Mouse (Mus musculus): Measurements from ENCODE around the gene Gjd2.

Gene Gjd2

DNA sequence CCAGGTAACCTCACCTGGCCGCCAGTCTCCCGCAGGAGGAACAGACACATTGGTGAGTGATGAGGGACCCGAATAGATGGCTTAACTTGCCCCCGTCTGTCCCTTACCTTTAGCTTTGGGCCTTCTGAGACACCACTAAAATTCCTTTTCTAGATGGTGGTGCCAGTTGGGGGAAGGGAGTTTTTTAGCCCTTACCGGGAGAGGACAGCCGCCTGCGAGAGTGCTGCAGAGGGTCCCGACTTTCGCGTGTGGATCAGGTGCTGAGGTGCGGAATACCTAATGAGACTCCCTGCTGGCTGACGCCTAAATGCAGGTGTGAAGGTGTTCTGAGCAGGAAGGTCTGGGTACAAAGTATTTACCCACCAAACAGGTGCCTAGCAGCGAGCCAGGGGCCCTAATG is 427 bp upstream of the Gjd2 start:
- no peak for DNase-seq (ENCODE audit: low spot score in 2 of 2)

GRCm38 (mm10) chr2:114012749-114013211 is 639 bp downstream of the Gjd2 start:
- DNase-seq (ENCODE audit: low spot score in 2 of 2) = no peak

DNA sequence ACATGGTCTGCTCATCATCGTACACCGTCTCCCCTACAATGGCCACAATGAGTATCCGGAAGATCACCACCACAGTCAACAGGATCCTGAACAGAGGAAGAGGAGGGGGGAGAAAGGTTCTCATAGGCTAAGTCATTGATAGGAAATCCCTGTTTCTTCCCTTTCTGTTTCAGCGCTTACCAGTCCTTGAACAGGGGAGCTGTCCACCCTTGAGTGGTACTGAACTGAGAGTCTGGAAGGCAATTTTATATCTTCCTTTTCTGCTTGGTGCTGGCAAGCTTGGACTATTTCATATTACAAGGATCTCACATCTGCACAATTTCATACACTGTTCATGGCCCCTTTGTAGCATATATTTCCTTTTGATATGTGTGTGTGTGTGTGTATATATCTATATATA is 1.6 kb downstream of the Gjd2 start:
- DNase-seq (ENCODE audit: low spot score in 2 of 2) = no peak

DNA sequence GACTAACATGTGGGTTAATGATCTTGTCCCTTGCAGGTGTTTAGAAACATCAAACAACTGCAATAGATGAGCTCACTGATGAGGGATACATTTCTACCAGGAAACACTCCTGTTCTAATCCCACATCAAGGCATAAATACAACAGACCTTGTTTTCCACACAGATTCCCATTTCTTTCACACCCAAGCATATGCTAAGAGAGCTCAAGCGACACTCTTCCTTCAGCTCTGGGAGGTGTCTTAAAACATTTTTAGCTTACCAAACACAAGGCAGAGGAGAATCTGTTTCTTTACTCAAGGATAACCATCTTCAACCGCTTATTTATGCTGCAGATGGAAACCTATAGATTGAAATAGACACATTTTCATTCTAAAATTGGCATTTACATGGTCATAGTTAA is 5.1 kb downstream of the Gjd2 start:
- DNase-seq (ENCODE audit: low spot score in 2 of 2) = no peak

GRCm38 (mm10) chr2:113997484-113997883 is 15.9 kb downstream of the Gjd2 start:
- no peak for DNase-seq (ENCODE audit: low spot score in 2 of 2)

- DNase-seq (ENCODE audit: low spot score in 2 of 2) = no peak
Observed at GRCm38 (mm10) chr2:113996930-113997329, 16.5 kb downstream of the Gjd2 start.

DNA sequence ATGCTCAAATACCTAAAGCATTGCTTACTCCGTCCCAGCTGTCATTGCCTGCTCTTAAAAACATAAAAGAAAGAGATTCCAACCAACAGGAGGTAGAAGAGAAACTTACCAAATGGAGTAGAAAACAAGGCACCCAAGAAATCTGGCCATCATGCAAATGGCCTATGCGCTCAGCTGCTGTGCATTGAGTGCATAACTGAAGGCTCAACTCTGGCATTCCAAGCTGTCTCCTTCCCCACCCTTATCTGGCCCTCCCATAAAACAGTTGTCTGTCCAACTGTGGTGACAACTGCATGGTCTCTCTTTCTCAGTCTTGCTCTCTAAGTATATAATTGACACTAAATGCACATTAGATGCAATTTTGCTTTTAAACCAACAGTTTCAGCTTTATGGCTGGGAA is 28.5 kb downstream of the Gjd2 start:
- DNase-seq (ENCODE audit: low spot score in 2 of 2) = no peak

DNA sequence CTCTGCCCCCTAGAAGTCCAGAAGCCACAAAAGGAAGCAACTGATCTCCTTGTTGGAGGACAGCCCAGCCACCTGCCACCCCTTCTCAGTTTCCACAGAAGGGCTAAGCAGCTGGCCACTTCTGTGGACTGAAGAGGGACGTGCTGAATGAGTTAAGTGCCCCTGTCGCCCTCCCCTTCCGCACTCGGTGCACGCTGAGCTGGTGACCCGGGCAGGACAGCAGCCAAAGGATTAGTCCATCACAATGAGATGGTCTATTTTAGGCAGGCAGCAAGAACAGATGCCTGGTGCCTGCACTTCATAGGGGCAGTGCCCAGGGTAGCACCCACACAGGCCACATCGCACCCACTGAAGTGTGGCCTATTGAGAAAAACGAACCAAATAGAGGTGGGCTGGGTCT is 32.8 kb downstream of the Gjd2 start:
- no peak for DNase-seq (ENCODE audit: low spot score in 2 of 2)

DNA sequence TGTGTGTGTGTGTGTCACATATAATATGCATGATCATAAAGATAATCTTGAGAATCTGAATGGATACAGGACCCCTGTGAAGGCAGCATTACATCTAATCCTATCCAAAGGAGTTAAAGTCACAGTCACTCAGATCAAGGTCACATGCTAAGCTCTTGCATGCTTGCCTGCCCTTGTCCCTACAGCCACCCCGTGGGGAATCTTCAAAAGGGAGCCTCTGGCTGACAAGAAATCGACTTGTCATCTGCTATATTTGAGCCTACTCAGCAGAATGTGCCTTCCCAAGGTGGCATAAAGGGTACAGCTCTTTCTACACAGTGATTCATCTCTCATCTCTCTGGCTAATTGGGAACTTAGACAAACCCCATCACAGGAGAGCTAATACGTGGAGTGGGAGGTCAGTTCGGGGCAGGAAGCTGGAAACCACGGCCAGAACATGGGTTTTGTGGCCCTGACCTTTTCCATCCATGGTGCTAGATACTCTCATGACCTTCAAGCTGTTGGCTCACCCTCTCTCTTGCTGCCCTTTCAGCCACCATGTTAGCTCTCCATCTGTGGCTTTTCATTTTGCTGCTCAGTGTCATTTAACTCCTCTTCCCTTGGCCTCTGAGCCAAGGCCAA is 35.2 kb downstream of the Gjd2 start:
- DNase-seq (ENCODE audit: low spot score in 2 of 2) = no peak

DNA sequence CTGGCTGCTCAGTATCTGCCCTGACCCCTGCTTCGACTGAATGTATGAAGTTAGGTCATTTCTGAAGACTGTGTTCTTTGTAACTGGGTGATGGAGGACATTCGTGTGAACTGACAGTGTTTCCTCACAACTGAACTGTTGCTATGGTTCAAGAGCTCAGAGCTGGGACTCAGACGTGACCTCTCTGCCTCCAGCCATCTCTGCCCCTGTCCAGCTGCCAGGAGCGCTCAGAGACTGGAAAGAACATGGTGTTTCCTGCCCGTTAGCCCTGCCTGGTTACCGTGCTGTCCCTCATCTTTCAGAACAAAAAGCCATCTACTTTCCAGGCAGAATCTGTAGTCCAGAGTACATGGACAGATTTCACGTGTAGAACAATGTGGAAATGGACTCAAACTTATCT is 39.5 kb downstream of the Gjd2 start:
- DNase-seq (ENCODE audit: low spot score in 2 of 2) = no peak

GRCm38 (mm10) chr2:113966421-113966820 is 47.0 kb downstream of the Gjd2 start:
- no peak for DNase-seq (ENCODE audit: low spot score in 2 of 2)

Measured in natural killer cell, adult 2 months (primary cell).